Mouse (Mus musculus): ENCODE measurements at regions not wholly inside any gene's neighbourhood (a gene's known extent, or its start where the extent isn't known, plus 50 kb on each side); places are given as distances from the start of the nearest gene placed in this dataset.

DNA sequence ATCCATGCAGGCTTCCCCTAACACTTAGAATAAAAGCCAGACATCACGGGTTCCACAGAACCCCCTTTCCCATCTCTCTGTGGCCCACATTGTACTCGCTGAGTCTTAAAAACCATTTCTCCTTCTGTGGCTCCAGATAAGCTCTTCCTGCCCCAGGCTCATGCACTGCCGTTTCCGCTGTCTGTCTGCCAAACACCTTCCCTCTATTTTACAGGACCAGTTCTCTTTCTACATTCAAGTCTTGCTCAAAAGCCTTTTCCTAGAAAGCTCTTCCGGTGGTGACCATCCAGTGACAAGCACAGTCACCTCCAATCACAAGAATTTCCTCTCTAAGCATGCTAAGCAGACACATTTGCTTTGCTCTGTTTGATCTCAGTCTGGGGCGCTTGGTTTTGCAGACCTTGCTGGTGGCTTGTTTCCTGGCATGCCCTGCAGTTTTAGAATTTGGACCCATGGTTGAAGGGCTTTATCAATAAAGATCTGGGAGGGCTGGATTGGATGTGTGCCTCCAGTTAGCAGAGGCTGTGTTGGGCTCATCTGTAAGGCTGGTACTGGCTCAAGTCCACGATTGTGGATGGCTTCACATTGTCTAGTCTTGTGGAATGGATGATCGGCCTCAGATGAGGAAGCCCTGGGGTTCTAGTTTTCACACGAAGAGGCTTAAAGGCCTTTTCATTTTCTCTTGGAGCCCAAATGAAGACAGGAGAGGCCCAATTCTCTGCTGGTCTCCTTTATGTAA is 87.8 kb upstream of the Lhx1 start:
- no peak overlapping the region for H3K27ac ChIP-seq
- no peak for DNase-seq (ENCODE audit: low spot score)
- H3K4me3 ChIP-seq: no peak overlapping the region
- no peaks in the 10 kb centered on the region for H3K9me3 ChIP-seq
- peaks cover 8% of the 10 kb centered on the region; the same call in 1 of the 2 replicates for H3K4me1 ChIP-seq
- H3K27me3 ChIP-seq (ENCODE audit: insufficient read depth, poor library complexity, severe bottlenecking): peaks cover 14% of the 10 kb centered on the region; the same call in 1 of the 2 replicates
- WGBS: 53% methylated on average over 9 of the region's 9 CpGs
- H3K36me3 ChIP-seq: no peaks in the 10 kb centered on the region

- Histone ChIP-seq H3K4me1 (peaks cover 8% of the 10 kb centered on the region; the same call in 1 of the 2 replicates), H3K27ac (no peak overlapping the region), H3K36me3 (no peaks in the 10 kb centered on the region), H3K9me3 (no peaks in the 10 kb centered on the region), H3K27me3 (ENCODE audit: insufficient read depth, poor library complexity, severe bottlenecking) (peaks cover 23% of the 10 kb centered on the region; the same call in 1 of the 2 replicates), H3K4me3 (no peak overlapping the region)
- DNase-seq (ENCODE audit: low spot score): no peak
- 55% methylated on average over 4 of the region's 4 CpGs for WGBS
Measured at GRCm38 (mm10) chr11:84611625-84611879, 86.2 kb upstream of the Lhx1 start.

DNA sequence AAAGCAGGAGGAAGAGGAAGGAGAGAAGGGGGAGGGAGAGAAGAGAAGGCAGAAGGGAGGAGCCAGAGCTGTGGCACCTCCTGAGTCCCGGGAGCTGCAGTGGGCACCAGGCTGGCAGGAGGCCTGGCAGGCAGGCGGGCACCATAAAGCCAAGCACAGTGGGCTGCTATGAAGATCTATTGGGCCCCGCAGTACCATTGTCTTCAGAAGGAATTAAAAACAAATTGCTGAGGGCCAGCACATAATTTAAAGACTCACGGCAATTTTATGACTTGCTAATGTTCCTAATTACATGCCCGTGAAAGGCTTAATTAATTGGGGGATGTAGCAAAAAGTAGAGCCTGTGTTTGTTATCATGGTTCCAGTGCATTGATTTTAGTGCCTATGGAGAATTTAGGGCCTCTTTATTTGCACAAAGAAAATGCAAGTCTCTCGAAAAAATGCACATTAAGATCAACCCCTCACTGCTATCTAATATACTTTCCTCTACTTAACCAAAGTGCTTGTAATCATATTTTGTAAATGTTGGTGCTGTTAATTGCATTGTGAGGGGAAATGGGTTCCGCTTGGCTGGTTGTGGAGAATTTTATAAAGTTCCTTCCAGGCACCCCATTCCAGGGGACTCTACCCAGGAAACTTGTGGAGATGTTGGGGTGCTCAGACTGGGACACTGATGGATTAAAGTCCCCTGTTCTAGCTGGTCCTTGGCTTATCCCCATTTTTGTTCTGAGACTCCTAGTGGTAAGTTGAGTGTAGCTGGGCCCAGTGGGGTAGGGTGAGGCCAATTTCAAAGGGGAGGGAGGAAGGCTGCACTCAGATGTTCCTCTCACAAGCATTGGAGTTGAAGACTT is 85.7 kb upstream of the Lhx1 start:
- Histone ChIP-seq H3K27me3 (ENCODE audit: insufficient read depth, poor library complexity, severe bottlenecking) (peaks cover 23% of the 10 kb centered on the region; the same call in 1 of the 2 replicates), H3K36me3 (no peaks in the 10 kb centered on the region), H3K4me3 (no peak overlapping the region), H3K27ac (no peak overlapping the region), H3K4me1 (peaks cover 8% of the 10 kb centered on the region; the same call in 1 of the 2 replicates), H3K9me3 (no peaks in the 10 kb centered on the region)
- DNase-seq (ENCODE audit: low spot score): no peak
- WGBS: 74% methylated on average over 7 of the region's 7 CpGs

GRCm38 (mm10) chr11:84604781-84605180 is 79.4 kb upstream of the Lhx1 start:
- peaks cover 31% of the 10 kb centered on the region for H3K4me1 ChIP-seq
- H3K9me3 ChIP-seq: no peaks in the 10 kb centered on the region
- no peaks in the 10 kb centered on the region for H3K36me3 ChIP-seq
- H3K27me3 ChIP-seq (ENCODE audit: insufficient read depth, poor library complexity, severe bottlenecking): peaks cover 30% of the 10 kb centered on the region; the same call in 1 of the 2 replicates
- under 1% methylated on average over 6 of the region's 6 CpGs for WGBS
- H3K27ac ChIP-seq: no peak overlapping the region
- no peak overlapping the region for H3K4me3 ChIP-seq
- no peak for DNase-seq (ENCODE audit: low spot score)

- Histone ChIP-seq H3K27me3 (ENCODE audit: insufficient read depth, poor library complexity, severe bottlenecking) (peaks cover 32% of the 10 kb centered on the region), H3K27ac (no peak overlapping the region), H3K4me3 (no peak overlapping the region), H3K36me3 (no peaks in the 10 kb centered on the region), H3K4me1 (peaks cover 24% of the 10 kb centered on the region), H3K9me3 (no peaks in the 10 kb centered on the region)
- WGBS: 55% methylated on average over 15 of the region's 15 CpGs
- DNase-seq (ENCODE audit: low spot score): no peak
Measured at GRCm38 (mm10) chr11:84599267-84599841, 74.0 kb upstream of the Lhx1 start.

DNA sequence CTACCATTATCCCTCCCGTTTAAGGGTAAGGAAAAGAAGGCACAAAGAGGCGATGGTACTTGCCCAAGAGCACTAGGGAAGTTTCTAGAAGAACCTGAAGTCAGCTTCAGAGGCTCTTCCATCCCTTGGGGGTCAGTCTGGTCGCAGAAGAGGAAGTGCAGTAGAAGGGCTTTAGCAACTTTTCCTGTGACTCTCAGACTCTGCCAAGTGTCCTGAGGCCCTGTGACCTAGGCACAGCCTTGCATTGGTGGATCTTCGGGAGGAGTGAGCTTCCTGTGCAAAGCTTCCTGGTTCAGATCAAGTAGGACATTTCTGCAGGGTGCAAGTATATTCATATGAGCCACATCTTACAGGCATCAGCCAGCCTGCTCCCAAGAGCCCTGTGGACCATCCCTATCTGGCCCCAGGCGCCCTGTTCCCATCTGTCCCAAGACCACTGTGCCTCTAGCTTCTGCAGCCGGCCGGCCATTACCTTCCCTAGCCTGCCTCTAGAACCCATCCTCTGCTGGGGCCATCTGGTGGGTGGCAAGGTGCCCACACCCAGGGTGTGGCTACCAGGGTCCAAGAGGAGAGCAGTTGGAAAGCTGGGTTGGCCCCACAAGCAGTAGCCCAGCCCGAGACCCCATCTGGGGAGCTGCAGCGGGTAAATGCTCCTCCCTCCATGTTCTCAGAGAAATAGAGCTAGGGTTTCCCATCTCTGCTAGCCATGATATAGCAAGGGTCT is 72.4 kb upstream of the Lhx1 start:
- no peak for DNase-seq (ENCODE audit: low spot score)
- H3K4me1 ChIP-seq: peaks cover 21% of the 10 kb centered on the region
- no peaks in the 10 kb centered on the region for H3K9me3 ChIP-seq
- H3K27ac ChIP-seq: no peak overlapping the region
- H3K36me3 ChIP-seq: no peaks in the 10 kb centered on the region
- H3K4me3 ChIP-seq: no peak overlapping the region
- 74% methylated on average over 9 of the region's 9 CpGs for WGBS
- peaks cover 32% of the 10 kb centered on the region for H3K27me3 ChIP-seq (ENCODE audit: insufficient read depth, poor library complexity, severe bottlenecking)

GRCm38 (mm10) chr11:84592715-84593339 is 67.5 kb upstream of the Lhx1 start:
- 10% methylated on average over 6 of the region's 6 CpGs for WGBS
- no peaks in the 10 kb centered on the region for H3K36me3 ChIP-seq
- H3K4me3 ChIP-seq: no peak overlapping the region
- no peaks in the 10 kb centered on the region for H3K9me3 ChIP-seq
- peaks cover 9% of the 10 kb centered on the region for H3K4me1 ChIP-seq
- peaks cover 43% of the 10 kb centered on the region for H3K27me3 ChIP-seq (ENCODE audit: insufficient read depth, poor library complexity, severe bottlenecking)
- DNase-seq (ENCODE audit: low spot score): no peak
- no peak overlapping the region for H3K27ac ChIP-seq

DNA sequence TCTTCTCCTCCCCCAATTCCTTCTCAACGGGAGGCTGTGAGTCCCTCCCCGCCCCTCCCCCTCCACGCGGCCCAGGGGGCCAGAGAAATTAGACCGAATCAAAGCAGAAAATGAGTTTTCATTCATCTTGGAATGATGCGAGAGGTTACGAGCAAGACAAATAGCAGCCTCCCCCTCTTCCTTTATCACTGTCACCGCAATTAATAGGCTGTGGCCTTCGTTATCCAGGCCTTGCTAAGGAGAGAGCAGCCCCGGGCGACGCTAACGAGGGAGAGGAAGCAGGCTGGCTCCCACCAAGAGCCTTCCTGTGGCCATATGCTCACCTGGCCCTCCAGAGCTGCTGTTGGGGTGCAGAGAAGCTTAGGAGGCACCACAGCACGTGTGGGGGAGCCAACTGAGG is 61.8 kb upstream of the Lhx1 start:
- Histone ChIP-seq H3K9me3 (no peaks in the 10 kb centered on the region), H3K36me3 (no peaks in the 10 kb centered on the region), H3K27me3 (ENCODE audit: insufficient read depth, poor library complexity, severe bottlenecking) (peaks cover 24% of the 10 kb centered on the region; the same call in 1 of the 2 replicates), H3K4me1 (peaks cover 16% of the 10 kb centered on the region), H3K4me3 (no peak overlapping the region), H3K27ac (no peak overlapping the region)
- WGBS: 42% methylated on average over 14 of the region's 14 CpGs
- DNase-seq (ENCODE audit: low spot score): no peak

- no peak for DNase-seq (ENCODE audit: low spot score)
- H3K4me1 ChIP-seq: peaks cover 16% of the 10 kb centered on the region
- no peaks in the 10 kb centered on the region for H3K9me3 ChIP-seq
- peak overlapping the region; percentile 3; the same call in 1 of the 2 replicates for H3K27ac ChIP-seq
- 27% methylated on average over 3 of the region's 3 CpGs for WGBS
- no peaks in the 10 kb centered on the region for H3K36me3 ChIP-seq
- H3K27me3 ChIP-seq (ENCODE audit: insufficient read depth, poor library complexity, severe bottlenecking): peaks cover 16% of the 10 kb centered on the region; the same call in 1 of the 2 replicates
- H3K4me3 ChIP-seq: no peak overlapping the region
Measured at GRCm38 (mm10) chr11:84585626-84586025, 60.3 kb upstream of the Lhx1 start.

DNA sequence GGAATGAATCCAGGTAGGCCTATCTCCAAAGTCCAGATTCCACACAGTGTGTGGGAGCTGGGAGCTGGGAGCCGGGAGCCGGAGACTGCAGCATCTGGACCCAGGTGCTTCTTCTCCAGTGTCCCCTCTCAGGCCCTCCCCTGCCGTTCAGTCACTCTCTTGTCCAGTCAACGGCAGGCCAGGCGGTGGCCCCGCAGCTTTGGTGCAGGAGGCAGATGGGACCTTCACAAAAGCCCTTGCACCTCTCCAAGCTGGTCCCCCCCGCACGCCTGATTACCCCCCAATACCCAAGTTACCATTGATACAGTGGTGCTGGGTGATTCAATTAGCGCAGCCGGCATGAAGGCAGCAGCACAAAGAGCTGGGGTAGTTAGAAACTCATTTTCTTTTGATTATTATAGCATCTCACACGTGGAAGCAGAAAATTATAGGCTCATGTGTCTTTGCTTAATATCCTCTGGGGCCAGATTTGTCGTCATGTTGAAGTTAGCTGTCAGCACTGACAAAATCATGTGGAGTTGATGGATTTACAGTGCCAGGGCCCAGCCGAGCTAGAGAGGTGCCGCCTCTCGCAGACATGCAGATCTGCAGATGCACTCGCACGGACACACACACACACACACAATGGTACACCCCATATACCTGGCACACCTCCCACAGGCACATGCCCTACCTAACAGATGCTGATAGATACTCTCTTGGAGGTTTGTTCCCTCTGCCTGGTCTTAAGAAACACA is 53.6 kb upstream of the Lhx1 start:
- 73% methylated on average over 17 of the region's 17 CpGs for WGBS
- peaks cover 33% of the 10 kb centered on the region for H3K27me3 ChIP-seq (ENCODE audit: insufficient read depth, poor library complexity, severe bottlenecking)
- no peak for DNase-seq (ENCODE audit: low spot score)

More for the DNA sequence above, 53.6 kb upstream of the Lhx1 start:
- Histone ChIP-seq H3K4me3 (no peak overlapping the region), H3K4me1 (no peaks in the 10 kb centered on the region), H3K9me3 (no peaks in the 10 kb centered on the region), H3K27ac (no peak overlapping the region), H3K36me3 (no peaks in the 10 kb centered on the region)

Data from heart, embryonic 10.5 days (tissue).